Mouse (Mus musculus) forebrain, embryonic 11.5 days (tissue): ENCODE results near the gene Pcnp. TPM values are rescaled to one million over a fixed set of nuclear protein-coding genes. Genes with fewer than 3 reads are reported as not detected.

Experiments used
- ATAC-seq: fragments of 200-750 bp; cut with Nextera tagmentation; replicated peaks from 2 replicates; pipeline ENCODE4 v1.8.0; 2017; ENCODE audit warnings: moderate TSS enrichment; ENCODE audit not compliant: low FRiP score
- DNase-seq: peaks from one replicate; pipeline ENCODE4 v3.0.0-alpha.2; 2017; ENCODE audit warnings: low spot score
- H3K27ac ChIP-seq: fragments of 300-500 bp; sonication (generic); 2 replicates; pipeline ENCODE4 v1.5.1; 2014; ENCODE audit warnings: low read depth, low read length
- H3K27me3 ChIP-seq: fragments of 300-500 bp; sonication (generic); 2 replicates; pipeline ENCODE4 v1.6.1; 2014; ENCODE audit warnings: mild to moderate bottlenecking, low read length, mixed read lengths; ENCODE audit not compliant: control insufficient read depth, insufficient read depth
- H3K36me3 ChIP-seq: fragments of 300-500 bp; sonication (generic); 2 replicates; pipeline ENCODE4 v1.6.1; 2014; ENCODE audit warnings: mild to moderate bottlenecking, low read length, moderate library complexity, mixed read lengths; ENCODE audit not compliant: control insufficient read depth, insufficient read depth
- H3K4me1 ChIP-seq: fragments of 300-500 bp; sonication (generic); replicated peaks from 2 replicates; pipeline ENCODE4 v1.6.1; 2014; ENCODE audit warnings: low read length, mixed read lengths; ENCODE audit not compliant: control insufficient read depth, insufficient read depth
- H3K4me2 ChIP-seq: fragments of 300-500 bp; sonication (generic); 2 replicates; pipeline ENCODE4 v1.6.1; 2014; ENCODE audit warnings: low read depth, mild to moderate bottlenecking, low read length, moderate library complexity, mixed read lengths; ENCODE audit not compliant: severe bottlenecking
- H3K4me3 ChIP-seq: fragments of 300-500 bp; sonication (generic); 2 replicates; pipeline ENCODE4 v1.5.1; 2014; ENCODE audit warnings: low read depth, low read length
- H3K9ac ChIP-seq: fragments of 300-500 bp; sonication (generic); 2 replicates; pipeline ENCODE4 v1.6.1; 2014; ENCODE audit warnings: low read length
- H3K9me3 ChIP-seq: fragments of 300-500 bp; sonication (generic); 2 replicates; pipeline ENCODE4 v1.6.1; 2016; ENCODE audit warnings: low read length, mixed read lengths; ENCODE audit not compliant: control insufficient read depth
- WGBS: fragments of 180-500 bp; shearing (Covaris S2); extraction: QIAGEN DNeasy Blood & Tissue Kit; methylation state at CpG from one replicate; pipeline ENCODE4 v1.1.7; 2014; 5-methylcytosine and 5-hydroxymethylcytosine counted together
- polyA plus RNA-seq: library from polyadenylated mRNA; unstranded; fragments of >200 nt; fragmentation: Nextera tagmentation; extraction: Ambion mirVana; gene quantifications from 2 replicates; pipeline ENCODE4 v1.2.1, GENCODE M21; 2014

Gene Pcnp
- polyA plus RNA-seq, 1 experiment from 2014 or later = 372 TPM

DNA sequence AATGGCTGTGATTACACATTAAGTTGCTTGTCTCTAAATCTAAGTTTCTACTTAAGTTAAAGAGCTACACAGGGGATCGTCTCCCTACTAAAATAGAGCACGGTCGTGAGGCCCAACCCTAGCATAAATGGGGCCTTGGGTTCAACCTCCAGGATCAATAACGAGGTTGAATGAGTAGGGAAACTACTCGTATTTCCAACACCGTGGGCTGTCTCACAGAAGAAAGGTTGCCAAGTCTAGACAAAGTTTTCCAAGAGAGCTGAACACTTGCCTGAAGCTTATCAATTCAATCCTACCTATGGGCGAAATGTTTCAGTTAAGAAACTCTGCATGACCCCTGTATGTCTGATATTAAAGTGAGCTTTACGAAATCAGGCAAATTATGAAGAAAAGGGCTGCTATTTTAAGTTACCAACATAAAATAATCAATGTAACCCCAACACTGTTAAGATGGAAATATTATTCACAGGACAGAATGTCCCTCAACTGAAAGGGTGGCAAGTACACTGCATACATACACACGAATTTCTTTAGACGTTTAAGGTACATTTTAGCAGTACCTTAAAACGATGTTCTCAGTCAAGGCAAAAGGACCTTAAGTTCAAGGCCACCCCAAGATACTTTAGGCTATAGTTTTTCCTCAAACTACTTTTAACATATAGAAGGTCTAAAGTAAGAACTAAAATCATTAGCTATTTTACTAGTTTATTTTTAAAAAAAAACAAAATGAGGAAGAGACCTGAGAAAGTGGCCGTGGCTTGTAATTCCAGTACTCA is 1.5 kb downstream of the Pcnp start:
- H3K9ac ChIP-seq = peak overlapping the region; percentile 95
- H3K27ac ChIP-seq = no peak overlapping the region
- H3K4me2 ChIP-seq = peak overlapping the region; percentile 53
- H3K4me1 ChIP-seq = peaks cover 8% of the 10 kb centered on the region; the same call in 1 of the 2 replicates
- no peaks in the 10 kb centered on the region for H3K27me3 ChIP-seq
- H3K4me3 ChIP-seq = peak overlapping the region; percentile 93
- H3K36me3 ChIP-seq = peaks cover 4% of the 10 kb centered on the region; the same call in 1 of the 2 replicates
- DNase-seq (no peak), ATAC-seq (no peak)
- no peaks in the 10 kb centered on the region for H3K9me3 ChIP-seq
- 49% methylated on average over 12 of the region's 12 CpGs for WGBS

GRCm38 (mm10) chr16:56019660-56020059 is 9.9 kb downstream of the Pcnp start:
- no peaks in the 10 kb centered on the region for H3K9me3 ChIP-seq
- no peak overlapping the region for H3K4me3 ChIP-seq
- no peak for DNase-seq
- peaks cover 25% of the 10 kb centered on the region for H3K36me3 ChIP-seq
- H3K27me3 ChIP-seq = no peaks in the 10 kb centered on the region
- H3K4me1 ChIP-seq = no peaks in the 10 kb centered on the region
- 96% methylated on average over 7 of the region's 7 CpGs for WGBS
- H3K4me2 ChIP-seq = no peak overlapping the region
- no peak overlapping the region for H3K9ac ChIP-seq
- H3K27ac ChIP-seq = no peak overlapping the region
- no peak for ATAC-seq

- H3K4me1 ChIP-seq = no peaks in the 10 kb centered on the region
- no peak overlapping the region for H3K27ac ChIP-seq
- WGBS = 90% methylated on average over 7 of the region's 7 CpGs
- DNase-seq (no peak), ATAC-seq (no peak)
- peaks cover 19% of the 10 kb centered on the region for H3K36me3 ChIP-seq
- no peak overlapping the region for H3K9ac ChIP-seq
- H3K9me3 ChIP-seq = no peaks in the 10 kb centered on the region
- no peak overlapping the region for H3K4me2 ChIP-seq
- H3K27me3 ChIP-seq = no peaks in the 10 kb centered on the region
- no peak overlapping the region for H3K4me3 ChIP-seq
Measured at GRCm38 (mm10) chr16:56014076-56014475, 15.5 kb downstream of the Pcnp start.

DNA sequence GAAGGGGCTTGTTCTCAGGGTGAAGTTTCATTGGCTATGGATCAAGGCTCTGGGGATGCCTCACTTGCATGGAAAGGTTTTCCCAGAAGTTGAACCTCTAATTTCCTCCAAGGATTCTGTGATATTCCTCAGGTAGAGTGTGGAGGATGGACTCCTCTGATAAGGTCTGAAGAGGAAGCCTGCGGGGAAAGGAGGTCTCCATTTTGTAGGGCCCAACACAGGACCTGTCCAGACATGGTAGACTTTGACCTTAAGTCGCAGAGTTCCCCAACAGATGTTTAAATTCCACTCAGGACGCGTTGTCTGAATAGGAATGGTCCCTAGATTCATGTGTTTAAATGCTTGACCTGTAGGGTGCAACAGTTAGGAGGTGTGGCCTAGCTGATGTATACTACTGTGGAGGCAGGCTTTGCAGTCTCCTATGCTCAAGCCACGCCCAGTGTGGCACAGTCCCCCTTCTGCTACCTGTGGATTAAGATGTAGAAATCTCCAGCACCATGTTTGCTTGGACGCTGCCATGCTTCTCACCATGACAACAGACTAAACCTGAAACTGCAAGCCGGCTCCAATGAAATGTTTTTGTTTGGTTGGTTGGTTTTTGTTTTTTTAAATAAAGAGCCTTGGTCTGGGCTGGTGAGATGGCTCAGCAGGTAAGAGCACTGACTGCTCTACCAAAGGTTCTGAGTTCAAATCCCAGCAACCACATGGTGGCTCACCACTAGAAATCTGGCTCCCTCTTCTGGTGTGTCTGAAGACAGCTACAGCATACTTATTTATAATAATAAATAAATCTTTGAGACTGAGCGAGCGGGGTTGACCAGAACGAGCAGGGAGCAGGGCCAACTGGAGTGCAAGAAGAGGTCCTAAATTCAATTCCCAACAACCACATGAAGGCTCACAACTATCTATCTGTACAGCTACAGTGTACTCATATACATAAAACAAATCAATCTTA is 16.5 kb downstream of the Pcnp start:
- Histone ChIP-seq H3K4me3 (no peak overlapping the region), H3K36me3 (peaks cover 10% of the 10 kb centered on the region), H3K9ac (no peak overlapping the region), H3K4me1 (no peaks in the 10 kb centered on the region), H3K9me3 (no peaks in the 10 kb centered on the region), H3K4me2 (no peak overlapping the region), H3K27ac (no peak overlapping the region), H3K27me3 (no peaks in the 10 kb centered on the region)
- ATAC-seq = peak; percentile 44; the same call in 1 of the 2 replicates
- no peak for DNase-seq
- WGBS = 91% methylated on average over 10 of the region's 10 CpGs

GRCm38 (mm10) chr16:56008862-56009261 is 20.7 kb downstream of the Pcnp start:
- no peaks in the 10 kb centered on the region for H3K4me1 ChIP-seq
- H3K27me3 ChIP-seq = no peaks in the 10 kb centered on the region
- no peak overlapping the region for H3K4me2 ChIP-seq
- H3K9me3 ChIP-seq = no peaks in the 10 kb centered on the region
- H3K36me3 ChIP-seq = peaks cover 6% of the 10 kb centered on the region; the same call in 1 of the 2 replicates
- H3K27ac ChIP-seq = no peak overlapping the region
- ATAC-seq (no peak), DNase-seq (no peak)
- no peak overlapping the region for H3K4me3 ChIP-seq
- H3K9ac ChIP-seq = no peak overlapping the region
- 93% methylated on average over 1 of the region's 1 CpGs for WGBS

- Histone ChIP-seq H3K4me3 (no peak overlapping the region), H3K27ac (no peak overlapping the region), H3K4me2 (no peak overlapping the region), H3K9me3 (no peaks in the 10 kb centered on the region), H3K4me1 (no peaks in the 10 kb centered on the region), H3K36me3 (peaks cover 6% of the 10 kb centered on the region; the same call in 1 of the 2 replicates), H3K9ac (no peak overlapping the region), H3K27me3 (no peaks in the 10 kb centered on the region)
- DNase-seq (no peak), ATAC-seq (no peak)
- 97% methylated on average over 11 of the region's 11 CpGs for WGBS
Measured at GRCm38 (mm10) chr16:56006798-56007197, 22.7 kb downstream of the Pcnp start.

- H3K27me3 ChIP-seq = no peaks in the 10 kb centered on the region
- no peaks in the 10 kb centered on the region for H3K9me3 ChIP-seq
- H3K4me2 ChIP-seq = no peak overlapping the region
- ATAC-seq (no peak), DNase-seq (no peak)
- no peak overlapping the region for H3K4me3 ChIP-seq
- H3K27ac ChIP-seq = no peak overlapping the region
- H3K9ac ChIP-seq = no peak overlapping the region
- H3K4me1 ChIP-seq = no peaks in the 10 kb centered on the region
- H3K36me3 ChIP-seq = peaks cover 4% of the 10 kb centered on the region; the same call in 1 of the 2 replicates
- 87% methylated on average over 2 of the region's 2 CpGs for WGBS
Measured at GRCm38 (mm10) chr16:55994235-55994634, 35.3 kb downstream of the Pcnp start.

DNA sequence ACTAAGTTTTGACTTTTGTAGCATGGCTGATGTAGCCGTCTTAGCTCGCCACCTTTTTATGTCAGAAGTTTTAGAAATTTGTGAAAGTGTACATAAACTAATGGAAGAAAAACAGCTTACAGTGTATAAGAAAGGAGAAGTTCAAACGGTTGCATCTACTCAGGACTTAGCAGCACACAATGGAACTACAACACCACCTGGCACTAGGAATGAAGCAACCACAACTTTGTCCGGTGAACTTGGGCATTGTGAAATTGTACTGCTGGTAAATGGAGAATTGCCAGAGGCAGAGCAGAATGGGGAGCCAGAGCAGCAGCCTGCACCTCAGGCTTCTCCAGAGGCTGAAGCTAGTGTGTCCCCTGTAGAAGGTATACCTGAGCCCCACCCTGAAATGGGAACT is 39.2 kb downstream of the Pcnp start:
- Histone ChIP-seq H3K27me3 (no peaks in the 10 kb centered on the region), H3K4me3 (no peak overlapping the region), H3K36me3 (peaks cover 4% of the 10 kb centered on the region; the same call in 1 of the 2 replicates), H3K9ac (no peak overlapping the region), H3K4me1 (no peaks in the 10 kb centered on the region), H3K4me2 (no peak overlapping the region), H3K9me3 (no peaks in the 10 kb centered on the region), H3K27ac (no peak overlapping the region)
- DNase-seq (no peak), ATAC-seq (no peak)
- 94% methylated on average over 4 of the region's 4 CpGs for WGBS
